Mouse (Mus musculus) left cerebral cortex, postnatal 10 days (tissue): ENCODE data around the gene Scn2b. TPM values are rescaled to one million over a fixed set of nuclear protein-coding genes. Genes with fewer than 3 reads are reported as not detected.

Source experiments
- DNase-seq, 2 experiments: peaks; one replicate each; pipeline ENCODE4 v3.0.0; 2021 to 2022; ENCODE audit warnings: low spot score in 2 of 2, mixed read lengths in 1 of 2; ENCODE audit errors: extremely low spot score in 1 of 2
- intact Hi-C: fragments of 180-260 bp; cut with DNase I; formaldehyde crosslinking; loops from one replicate; pipeline ENCODE4 v1.15.1; 2025
- total RNA-seq, 2 experiments: library from RNA; stranded (reverse); gene quantifications; 2 replicates each; pipeline ENCODE4 v1.2.3; 2021

The Scn2b gene
- total RNA-seq, 2 experiments from 2014 or later, result 89.1 to 97.5 TPM

- intact Hi-C loops, result loop anchor here (5.0 kb wide), 2 partner anchors 124 to 179 kb away; partner anchors contain the start of gene Ube4a
- DNase-seq, result peak; percentile 69 to 73
These were observed 28.6 kb downstream of the Scn2b start for GRCm38 (mm10) chr9:45146267-45146597.

GRCm38 (mm10) chr9:45150933-45151332, 33.4 kb downstream of the Scn2b start:
- intact Hi-C loops, result no loop called here
- no peak for DNase-seq

GRCm38 (mm10) chr9:45153361-45153760, 35.8 kb downstream of the Scn2b start:
- no peak for DNase-seq
- intact Hi-C loops, result no loop called here

- no peak for DNase-seq
- intact Hi-C loops, result no loop called here
These were observed 50.3 kb downstream of the Scn2b start for GRCm38 (mm10) chr9:45167903-45168302.

- intact Hi-C loops, result no loop called here
- DNase-seq, result no peak
These were observed 52.6 kb downstream of the Scn2b start for GRCm38 (mm10) chr9:45170150-45170549.

DNA sequence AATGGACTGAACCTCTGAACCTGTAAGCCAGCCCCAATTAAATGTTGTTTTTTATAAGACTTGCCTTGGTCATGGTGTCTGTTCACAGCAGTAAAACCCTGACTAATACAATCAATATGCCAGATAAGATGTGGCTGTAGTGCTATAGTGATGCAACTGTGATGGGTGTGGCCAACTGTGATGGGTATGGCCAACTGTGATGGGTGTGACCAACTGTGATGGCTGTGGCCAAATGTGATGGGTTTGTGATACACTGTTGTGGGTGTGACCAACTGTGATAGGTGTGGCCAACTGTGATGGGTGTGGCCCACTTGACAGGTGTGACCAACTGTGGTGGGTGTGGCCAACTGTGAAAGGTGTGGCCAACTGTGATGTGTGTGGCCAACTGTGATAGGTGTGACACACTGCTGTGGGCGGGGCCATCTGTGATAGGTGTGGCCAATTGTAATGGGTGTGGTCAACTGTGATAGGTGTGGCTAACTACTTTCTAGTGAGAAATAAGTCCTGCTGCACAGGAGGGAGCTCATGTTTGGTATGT, 53.6 kb downstream of the Scn2b start:
- intact Hi-C loops, result no loop called here
- no peak for DNase-seq

- DNase-seq, result no peak
- intact Hi-C loops, result no loop called here
These were observed 55.9 kb downstream of the Scn2b start for GRCm38 (mm10) chr9:45173475-45173874.

- intact Hi-C loops, result no loop called here
- DNase-seq, result no peak
These were observed 61.7 kb downstream of the Scn2b start for GRCm38 (mm10) chr9:45179282-45179681.

Other genes with a start within 250 kb of the Scn2b start
- gene Kmt2a, start 236.5 kb upstream of the Scn2b start, total RNA-seq, result 10 to 100 TPM; 43.2 to 49.7 TPM
- gene Atp5l, start 197.0 kb upstream of the Scn2b start, total RNA-seq, result 100 to 1,000 TPM; 377 to 378 TPM
- 100 to 1,000 TPM in 1 of 2 experiments, 10 to 100 TPM in 1; 96.1 to 101 TPM for gene Ube4a, start 152.2 kb upstream of the Scn2b start, total RNA-seq
- not detected for gene Cd3g, start 137.4 kb upstream of the Scn2b start, total RNA-seq
- gene Cd3d, start 136.0 kb upstream of the Scn2b start, total RNA-seq, result not detected
- gene Cd3e, start 108.2 kb upstream of the Scn2b start, total RNA-seq, result not detected
- gene Mpzl2, start 78.0 kb upstream of the Scn2b start, total RNA-seq, result 1 to 10 TPM in 1 of 2 experiments, under 1 TPM in 1; 0.95 to 1.4 TPM
- gene Mpzl3, start 62.6 kb upstream of the Scn2b start, total RNA-seq, result 1 to 10 TPM; 3.1 to 4.5 TPM
- 1 to 10 TPM in 1 of 2 experiments, under 1 TPM in 1; 0.88 to 1.1 TPM for gene Jaml, start 38.6 kb upstream of the Scn2b start, total RNA-seq
- gene Scn4b, start 20.6 kb downstream of the Scn2b start, total RNA-seq, result 10 to 100 TPM in 1 of 2 experiments, 1 to 10 TPM in 1; 4.4 to 11.9 TPM
- under 1 TPM in 1 of 2 experiments, not detected in 1; 0.32 TPM for gene BC049352, start 64.2 kb downstream of the Scn2b start, total RNA-seq
- not detected for gene Tmprss4, start 86.3 kb downstream of the Scn2b start, total RNA-seq
- gene Il10ra, start 151.4 kb downstream of the Scn2b start, total RNA-seq, result 1 to 10 TPM; 2.2 to 2.4 TPM
- gene Tmprss13, start 201.3 kb downstream of the Scn2b start, total RNA-seq, result not detected